Mouse (Mus musculus): ENCODE data around the gene Sec23b. TPM values are rescaled to one million over a fixed set of nuclear protein-coding genes. Genes with fewer than 3 reads are reported as not detected.

Sec23b gene
- polyA plus RNA-seq (2014; fragmentation: Nextera tagmentation; extraction: Ambion mirVana) = 84.9 and 92.7 TPM in 2 replicates

- peak within 1 kb of the TSS; percentile 88 for H3K27ac ChIP-seq (ENCODE audit: low read depth)
- H3K4me1 ChIP-seq (replicated peaks; ENCODE audit: control insufficient read depth, insufficient read depth, low read length) = peaks cover 8% of the 10 kb centered on the region; the same call in 1 of the 2 replicates
- ATAC-seq (replicated peaks; ENCODE audit: low FRiP score, low TSS enrichment, low read depth) = peak; percentile 99
- H3K4me2 ChIP-seq (ENCODE audit: low read length) = peak within 1 kb of the TSS; percentile 80
- under 1% methylated on average over 44 of the region's 44 CpGs for WGBS
- H3K27me3 ChIP-seq (replicated peaks; ENCODE audit: control insufficient read depth, insufficient read depth, low read length) = no peaks in the 10 kb centered on the region
- peak; percentile 98 for DNase-seq (ENCODE audit: low spot score)
- H3K4me3 ChIP-seq (ENCODE audit: low read depth, low read length) = peak within 1 kb of the TSS; percentile 55
- no peaks in the 10 kb centered on the region for H3K9me3 ChIP-seq (ENCODE audit: control insufficient read depth, low read length)
- H3K9ac ChIP-seq (ENCODE audit: low read length) = peak within 1 kb of the TSS; percentile 49
- peaks cover 13% of the 10 kb centered on the region for H3K36me3 ChIP-seq (ENCODE audit: control insufficient read depth, insufficient read depth, low read length)
Measured at GRCm38 (mm10) chr2:144555820-144556552, at the start of gene Sec23b. Gene Sec23b (plus strand): TSS chr2:144556229.

DNA sequence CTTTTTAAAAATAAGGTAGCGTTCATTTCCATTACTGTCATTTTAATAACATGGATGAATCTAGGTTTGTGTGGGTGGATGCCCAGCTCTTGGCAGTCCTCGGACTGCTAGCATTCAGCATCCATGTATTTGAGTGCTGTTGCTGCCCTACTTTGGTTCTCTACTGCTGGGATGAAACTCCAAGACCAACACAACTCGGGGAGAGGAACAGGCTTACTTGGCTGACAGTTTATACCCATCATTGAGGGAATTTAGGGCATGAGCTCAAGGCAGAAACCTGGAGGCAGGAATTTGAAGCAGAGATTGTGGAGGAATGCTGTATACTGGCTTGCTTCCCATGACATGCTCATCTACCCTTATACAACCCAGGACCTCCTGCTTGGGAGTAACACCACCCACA is 41.4 kb upstream of the Sec23b start:
- Histone ChIP-seq H3K36me3 (ENCODE audit: control insufficient read depth, insufficient read depth, low read length) (no peaks in the 10 kb centered on the region), H3K9ac (ENCODE audit: low read length) (no peak overlapping the region), H3K4me2 (ENCODE audit: low read length) (no peak overlapping the region), H3K4me3 (ENCODE audit: low read depth, low read length) (no peak overlapping the region), H3K9me3 (ENCODE audit: control insufficient read depth, low read length) (no peaks in the 10 kb centered on the region), H3K27ac (ENCODE audit: low read depth) (no peak overlapping the region), H3K27me3 (replicated peaks; ENCODE audit: control insufficient read depth, insufficient read depth, low read length) (no peaks in the 10 kb centered on the region), H3K4me1 (replicated peaks; ENCODE audit: control insufficient read depth, insufficient read depth, low read length) (no peaks in the 10 kb centered on the region)
- ATAC-seq (replicated peaks; ENCODE audit: low FRiP score, low TSS enrichment, low read depth) (no peak), DNase-seq (ENCODE audit: low spot score) (no peak)
- 78% methylated on average over 3 of the region's 3 CpGs for WGBS

DNA sequence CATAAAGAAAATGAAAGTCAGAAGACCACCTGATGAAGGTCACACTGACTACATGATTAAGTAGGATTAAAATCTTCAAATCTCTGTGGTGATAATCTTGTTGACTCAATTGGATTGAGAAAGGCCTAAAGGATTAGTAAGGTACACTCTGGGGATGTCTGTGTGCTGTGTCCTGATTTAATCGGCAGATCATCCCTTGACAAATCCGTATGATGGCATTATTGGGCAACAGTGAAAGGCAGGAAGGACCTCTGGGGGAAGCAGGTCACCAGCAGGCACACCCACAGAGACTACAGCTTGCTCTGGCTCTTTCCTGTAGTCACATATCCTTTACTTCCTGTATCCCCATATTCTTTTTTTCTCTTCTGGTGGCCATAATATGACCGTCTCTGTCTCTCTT is 36.3 kb upstream of the Sec23b start:
- no peak for DNase-seq (ENCODE audit: low spot score)
- Histone ChIP-seq H3K27ac (ENCODE audit: low read depth) (no peak overlapping the region), H3K4me3 (ENCODE audit: low read depth, low read length) (no peak overlapping the region), H3K4me2 (ENCODE audit: low read length) (no peak overlapping the region), H3K4me1 (replicated peaks; ENCODE audit: control insufficient read depth, insufficient read depth, low read length) (no peaks in the 10 kb centered on the region), H3K9me3 (ENCODE audit: control insufficient read depth, low read length) (no peaks in the 10 kb centered on the region), H3K9ac (ENCODE audit: low read length) (no peak overlapping the region), H3K36me3 (ENCODE audit: control insufficient read depth, insufficient read depth, low read length) (no peaks in the 10 kb centered on the region), H3K27me3 (replicated peaks; ENCODE audit: control insufficient read depth, insufficient read depth, low read length) (0 out of 2 replicates have a peak, but pooled peaks cover 2% of the 10 kb centered on the region)
- WGBS = 68% methylated on average over 3 of the region's 3 CpGs
- ATAC-seq (replicated peaks; ENCODE audit: low FRiP score, low TSS enrichment, low read depth) = no peak

GRCm38 (mm10) chr2:144525856-144526255 is 30.2 kb upstream of the Sec23b start:
- Histone ChIP-seq H3K4me2 (ENCODE audit: low read length) (no peak overlapping the region), H3K36me3 (ENCODE audit: control insufficient read depth, insufficient read depth, low read length) (0 out of 2 replicates have a peak, but pooled peaks cover 7% of the 10 kb centered on the region), H3K27me3 (replicated peaks; ENCODE audit: control insufficient read depth, insufficient read depth, low read length) (peaks cover 12% of the 10 kb centered on the region), H3K9me3 (ENCODE audit: control insufficient read depth, low read length) (no peaks in the 10 kb centered on the region), H3K4me1 (replicated peaks; ENCODE audit: control insufficient read depth, insufficient read depth, low read length) (peaks cover 12% of the 10 kb centered on the region; the same call in 1 of the 2 replicates), H3K27ac (ENCODE audit: low read depth) (no peak overlapping the region), H3K9ac (ENCODE audit: low read length) (no peak overlapping the region), H3K4me3 (ENCODE audit: low read depth, low read length) (no peak overlapping the region)
- no peak for ATAC-seq (replicated peaks; ENCODE audit: low FRiP score, low TSS enrichment, low read depth)
- no peak for DNase-seq (ENCODE audit: low spot score)
- WGBS = 56% methylated on average over 10 of the region's 10 CpGs

DNA sequence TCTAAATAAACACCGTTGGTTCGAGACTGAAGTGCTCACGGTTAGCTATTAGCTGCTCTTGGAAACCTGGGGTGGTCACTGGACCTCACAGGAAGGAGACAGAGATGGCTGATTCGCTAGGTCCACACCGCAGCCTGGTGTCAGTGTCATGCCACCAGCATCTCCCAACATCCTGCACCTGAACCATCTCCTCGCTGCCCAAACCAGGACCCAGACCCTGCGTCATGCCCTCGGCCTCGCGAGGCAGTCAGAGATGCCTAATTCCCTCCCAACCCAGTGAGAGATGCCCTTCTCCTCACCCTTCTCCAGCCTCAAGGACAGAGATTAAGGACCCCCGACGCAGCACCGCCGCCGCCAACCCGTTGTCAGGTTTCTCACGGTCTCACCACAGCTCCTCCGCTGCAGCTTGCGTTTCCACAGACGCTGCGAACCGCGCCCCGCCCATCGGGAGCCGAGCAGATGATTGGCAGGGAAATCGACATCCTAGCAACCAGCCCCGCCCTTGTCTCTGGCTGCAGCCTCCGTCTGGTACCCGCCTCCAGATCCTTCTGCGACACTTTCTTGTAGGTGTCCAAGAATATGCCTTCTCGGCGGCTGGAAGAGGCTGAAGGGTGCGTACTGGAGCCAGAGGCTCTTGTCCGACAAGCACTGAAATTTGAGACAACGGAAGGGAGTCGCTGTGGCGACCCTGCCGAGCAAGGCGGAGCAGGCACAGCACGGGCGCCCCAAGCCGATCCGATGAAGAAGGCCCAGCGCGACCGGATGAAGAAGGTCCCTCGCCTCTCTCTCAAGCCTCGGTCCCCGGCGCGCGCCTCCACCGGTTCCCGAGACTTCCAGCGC is 28.8 kb upstream of the Sec23b start, which contains the start of the genes Dzank1 and Polr3f:
Gene Dzank1, minus strand, starts transcription at position 434 of the 840 bp plus-strand sequence.
Gene Polr3f, plus strand, starts transcription at position 738 of the 840 bp plus-strand sequence.
- peaks cover 19% of the 10 kb centered on the region for H3K36me3 ChIP-seq (ENCODE audit: control insufficient read depth, insufficient read depth, low read length)
- under 1% methylated on average over 56 of the region's 56 CpGs for WGBS
- peak within 1 kb of the TSS; percentile 87 for H3K9ac ChIP-seq (ENCODE audit: low read length)
- peak within 1 kb of the TSS; percentile 93 for H3K4me2 ChIP-seq (ENCODE audit: low read length)
- H3K9me3 ChIP-seq (ENCODE audit: control insufficient read depth, low read length) = no peaks in the 10 kb centered on the region
- peaks cover 12% of the 10 kb centered on the region; the same call in 1 of the 2 replicates for H3K4me1 ChIP-seq (replicated peaks; ENCODE audit: control insufficient read depth, insufficient read depth, low read length)
- ATAC-seq (replicated peaks; ENCODE audit: low FRiP score, low TSS enrichment, low read depth) = peak; percentile 98
- peak; percentile 98 for DNase-seq (ENCODE audit: low spot score)
- H3K27ac ChIP-seq (ENCODE audit: low read depth) = peak within 1 kb of the TSS; percentile 92
- peaks cover 12% of the 10 kb centered on the region for H3K27me3 ChIP-seq (replicated peaks; ENCODE audit: control insufficient read depth, insufficient read depth, low read length)
- H3K4me3 ChIP-seq (ENCODE audit: low read depth, low read length) = peak within 1 kb of the TSS; percentile 88

DNA sequence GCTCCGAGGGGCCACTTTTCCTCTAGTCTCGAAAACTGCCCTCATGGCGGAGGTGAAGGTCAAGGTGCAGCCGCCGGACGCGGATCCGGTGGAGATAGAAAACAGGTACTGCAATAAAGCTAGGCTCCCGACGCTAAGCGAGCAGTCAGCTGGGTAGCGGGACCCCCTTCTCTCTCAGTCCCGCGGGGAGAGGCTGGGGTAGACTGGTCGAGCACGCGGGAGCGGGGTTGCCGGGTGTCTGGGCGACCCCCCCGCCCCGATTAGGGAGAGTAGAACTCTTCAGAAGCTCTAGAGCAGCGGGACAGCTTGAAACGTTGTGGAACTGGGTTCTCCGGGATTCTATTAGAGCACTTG is 28.2 kb upstream of the Sec23b start:
- WGBS = 1% methylated on average over 25 of the region's 25 CpGs
- H3K9me3 ChIP-seq (ENCODE audit: control insufficient read depth, low read length) = no peaks in the 10 kb centered on the region
- peaks cover 12% of the 10 kb centered on the region for H3K27me3 ChIP-seq (replicated peaks; ENCODE audit: control insufficient read depth, insufficient read depth, low read length)
- DNase-seq (ENCODE audit: low spot score) (no peak), ATAC-seq (replicated peaks; ENCODE audit: low FRiP score, low TSS enrichment, low read depth) (peak; percentile 63)
- H3K27ac ChIP-seq (ENCODE audit: low read depth) = peak overlapping the region; percentile 92
- peak overlapping the region; percentile 88 for H3K4me3 ChIP-seq (ENCODE audit: low read depth, low read length)
- H3K9ac ChIP-seq (ENCODE audit: low read length) = peak overlapping the region; percentile 87
- peaks cover 12% of the 10 kb centered on the region; the same call in 1 of the 2 replicates for H3K4me1 ChIP-seq (replicated peaks; ENCODE audit: control insufficient read depth, insufficient read depth, low read length)
- peaks cover 25% of the 10 kb centered on the region for H3K36me3 ChIP-seq (ENCODE audit: control insufficient read depth, insufficient read depth, low read length)
- peak overlapping the region; percentile 93 for H3K4me2 ChIP-seq (ENCODE audit: low read length)

DNA sequence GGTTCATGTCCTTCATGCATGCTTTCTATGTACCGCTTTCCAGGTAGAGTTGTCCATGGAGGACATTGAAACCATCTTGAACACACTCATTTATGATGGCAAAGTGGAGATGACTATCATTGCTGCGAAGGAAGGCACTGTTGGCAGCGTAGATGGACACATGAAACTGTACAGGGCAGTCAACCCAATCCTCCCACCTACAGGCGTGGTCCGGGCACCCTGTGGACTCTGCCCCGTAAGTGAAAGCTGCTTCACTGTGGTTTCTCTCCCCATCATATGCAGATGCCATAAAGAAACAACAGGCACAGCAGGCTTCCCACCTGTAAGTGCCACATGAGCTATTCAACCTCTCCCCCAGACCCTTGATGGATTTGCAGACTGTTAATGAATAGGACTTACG is 18.9 kb upstream of the Sec23b start:
- no peak for DNase-seq (ENCODE audit: low spot score)
- H3K4me3 ChIP-seq (ENCODE audit: low read depth, low read length) = no peak overlapping the region
- no peak overlapping the region for H3K4me2 ChIP-seq (ENCODE audit: low read length)
- ATAC-seq (replicated peaks; ENCODE audit: low FRiP score, low TSS enrichment, low read depth) = no peak
- H3K27me3 ChIP-seq (replicated peaks; ENCODE audit: control insufficient read depth, insufficient read depth, low read length) = no peaks in the 10 kb centered on the region
- H3K27ac ChIP-seq (ENCODE audit: low read depth) = no peak overlapping the region
- H3K36me3 ChIP-seq (ENCODE audit: control insufficient read depth, insufficient read depth, low read length) = peaks cover 98% of the 10 kb centered on the region
- H3K9me3 ChIP-seq (ENCODE audit: control insufficient read depth, low read length) = no peaks in the 10 kb centered on the region
- no peaks in the 10 kb centered on the region for H3K4me1 ChIP-seq (replicated peaks; ENCODE audit: control insufficient read depth, insufficient read depth, low read length)
- H3K9ac ChIP-seq (ENCODE audit: low read length) = no peak overlapping the region
- WGBS = 95% methylated on average over 7 of the region's 7 CpGs

DNA sequence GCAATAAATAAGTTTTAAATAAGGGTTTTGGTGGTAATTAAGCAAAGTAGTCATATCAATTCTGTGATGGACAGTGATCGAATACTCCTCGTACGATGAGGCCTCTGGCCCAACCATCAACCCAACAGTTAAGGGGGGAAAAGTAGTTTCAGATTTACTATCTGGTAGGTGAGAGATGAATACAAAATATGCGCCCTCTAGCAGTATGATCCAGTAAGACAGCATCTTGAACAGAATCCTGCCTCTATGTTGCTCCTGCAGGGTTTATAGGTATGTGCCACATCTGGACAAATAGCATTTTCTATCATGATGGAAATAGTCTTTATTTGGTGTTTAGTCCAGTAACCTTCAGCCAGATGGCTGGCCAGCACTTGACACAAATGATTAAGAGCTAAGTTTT is 14.8 kb upstream of the Sec23b start:
- DNase-seq (ENCODE audit: low spot score) = no peak
- Histone ChIP-seq H3K9me3 (ENCODE audit: control insufficient read depth, low read length) (no peaks in the 10 kb centered on the region), H3K36me3 (ENCODE audit: control insufficient read depth, insufficient read depth, low read length) (peaks cover 92% of the 10 kb centered on the region), H3K4me3 (ENCODE audit: low read depth, low read length) (no peak overlapping the region), H3K9ac (ENCODE audit: low read length) (no peak overlapping the region), H3K4me1 (replicated peaks; ENCODE audit: control insufficient read depth, insufficient read depth, low read length) (no peaks in the 10 kb centered on the region), H3K4me2 (ENCODE audit: low read length) (no peak overlapping the region), H3K27me3 (replicated peaks; ENCODE audit: control insufficient read depth, insufficient read depth, low read length) (no peaks in the 10 kb centered on the region), H3K27ac (ENCODE audit: low read depth) (no peak overlapping the region)
- ATAC-seq (replicated peaks; ENCODE audit: low FRiP score, low TSS enrichment, low read depth) = no peak
- WGBS = 86% methylated on average over 4 of the region's 4 CpGs

Measured in intestine, embryonic 14.5 days (tissue).